Mouse (Mus musculus) right cerebral cortex, postnatal 14 days (tissue): ENCODE data around the gene Cdc34.
A peak's percentile ranks its signal among the peaks of the same experiment; 100 is the strongest.

Experiments
- DNase-seq: peaks from one replicate; pipeline ENCODE4 v3.0.0; 2022

The Cdc34 gene

GRCm38 (mm10) chr10:79681591-79682245 lies at the start of gene Cdc34:
TSS of gene Cdc34 (plus strand) at chr10:79682195.
- peak; percentile 99 for DNase-seq

DNA sequence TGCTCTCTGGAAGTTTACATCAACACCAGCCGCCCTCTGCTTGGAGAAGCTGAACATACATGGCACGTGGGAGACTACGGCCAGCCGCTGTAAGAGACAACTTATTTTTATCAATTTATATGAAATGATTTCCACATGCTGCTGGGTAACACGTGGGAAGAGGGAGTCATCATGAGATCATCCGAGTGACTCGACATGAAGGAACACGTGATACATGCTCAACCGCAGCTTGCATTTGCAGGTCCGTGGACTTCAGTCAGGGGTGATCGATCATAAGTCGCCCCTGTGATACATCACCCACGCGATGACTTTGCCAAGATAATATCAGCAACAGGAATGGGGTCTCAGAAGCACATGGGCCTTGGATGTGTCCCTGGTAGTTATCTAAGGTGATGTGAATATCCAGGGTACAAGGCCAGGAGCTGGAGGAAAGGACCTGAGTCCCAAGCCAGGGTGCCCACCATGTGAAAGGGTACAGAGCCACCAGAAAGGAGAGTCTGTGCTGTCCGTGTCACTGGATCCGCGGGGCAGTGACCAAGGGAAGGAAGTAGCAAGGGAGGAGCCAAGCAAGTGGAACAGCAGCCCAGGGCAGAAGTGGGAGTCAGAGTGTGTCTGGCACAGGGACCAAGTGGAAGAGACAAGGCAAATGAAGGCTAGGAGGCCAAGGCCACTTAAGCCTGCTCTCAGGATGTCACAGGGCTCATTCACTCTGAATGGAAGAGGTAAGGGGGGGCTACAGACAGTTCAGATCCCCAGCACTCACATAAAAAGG lies 48.8 kb upstream of the Cdc34 start:
- DNase-seq = no peak

DNA sequence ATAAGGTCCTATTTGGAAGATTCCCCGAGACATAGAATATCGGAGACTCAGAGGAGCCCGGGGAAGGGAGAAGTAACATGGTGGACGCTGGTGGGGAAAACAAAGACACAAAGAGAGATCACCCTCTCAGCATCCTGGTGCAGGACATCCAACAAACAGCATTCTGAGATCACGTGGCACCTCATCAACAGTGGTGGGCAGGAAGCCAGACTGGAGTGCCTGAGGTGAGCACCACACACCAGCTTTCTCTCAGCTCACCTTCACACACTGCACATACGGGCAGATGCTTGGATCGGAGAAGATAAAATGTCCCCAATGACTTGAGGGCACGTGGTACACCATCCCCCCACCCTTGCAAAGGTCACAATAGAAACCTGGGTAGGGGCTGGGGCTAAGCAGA lies 45.7 kb upstream of the Cdc34 start:
- no peak for DNase-seq

DNA sequence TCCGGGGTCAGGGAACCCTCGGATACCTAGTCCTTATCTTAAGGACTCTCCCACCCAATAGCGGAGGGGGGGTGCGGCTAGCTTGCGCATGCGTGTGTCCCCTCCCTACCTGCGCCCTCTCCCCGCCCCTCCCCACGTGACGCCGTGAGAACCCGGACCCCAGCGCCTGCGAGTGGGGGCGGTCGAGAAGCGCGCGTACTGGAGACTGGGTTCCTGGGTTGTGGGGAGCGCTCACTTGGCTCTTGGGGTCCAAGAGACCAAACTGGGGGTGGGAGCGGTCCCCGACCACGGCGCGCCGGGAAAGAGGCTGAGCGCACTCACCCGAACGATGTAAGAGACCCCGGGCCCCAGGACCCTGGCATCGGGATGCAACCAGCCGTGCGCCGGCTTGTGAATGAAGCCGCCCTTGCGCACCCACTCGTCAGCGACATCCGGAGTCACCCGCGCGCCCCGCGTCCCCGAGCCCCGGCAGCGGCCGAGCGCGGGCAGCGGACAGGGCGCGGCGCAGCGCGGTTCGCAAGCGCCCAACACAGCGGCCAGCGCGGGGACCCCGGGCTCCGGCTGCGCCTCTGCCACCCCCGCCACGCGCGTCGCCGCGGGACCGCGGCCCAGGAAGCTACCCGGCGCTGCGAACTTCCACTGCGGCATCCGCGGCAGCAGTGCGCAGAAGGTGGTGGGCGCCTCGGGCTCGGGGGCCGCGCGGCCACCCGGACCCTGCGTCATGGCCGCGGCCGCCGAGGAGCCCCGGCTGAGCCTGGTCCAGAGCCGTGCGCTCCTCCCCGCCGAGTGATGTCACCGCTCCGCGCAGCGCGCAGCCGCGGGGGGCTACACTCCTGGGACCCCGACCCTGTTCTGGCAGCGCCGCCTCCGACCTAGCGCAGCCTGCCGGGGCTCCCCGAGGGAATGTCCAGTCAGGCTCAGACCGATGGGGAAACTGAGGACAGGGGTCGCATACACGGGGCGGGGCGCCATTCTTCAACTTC lies 44.6 kb upstream of the Cdc34 start, which contains the start of gene Shc2:
Gene Shc2 (minus strand): TSS at position 791 of the 983 bp plus-strand sequence.
- peak; percentile 89 for DNase-seq

DNA sequence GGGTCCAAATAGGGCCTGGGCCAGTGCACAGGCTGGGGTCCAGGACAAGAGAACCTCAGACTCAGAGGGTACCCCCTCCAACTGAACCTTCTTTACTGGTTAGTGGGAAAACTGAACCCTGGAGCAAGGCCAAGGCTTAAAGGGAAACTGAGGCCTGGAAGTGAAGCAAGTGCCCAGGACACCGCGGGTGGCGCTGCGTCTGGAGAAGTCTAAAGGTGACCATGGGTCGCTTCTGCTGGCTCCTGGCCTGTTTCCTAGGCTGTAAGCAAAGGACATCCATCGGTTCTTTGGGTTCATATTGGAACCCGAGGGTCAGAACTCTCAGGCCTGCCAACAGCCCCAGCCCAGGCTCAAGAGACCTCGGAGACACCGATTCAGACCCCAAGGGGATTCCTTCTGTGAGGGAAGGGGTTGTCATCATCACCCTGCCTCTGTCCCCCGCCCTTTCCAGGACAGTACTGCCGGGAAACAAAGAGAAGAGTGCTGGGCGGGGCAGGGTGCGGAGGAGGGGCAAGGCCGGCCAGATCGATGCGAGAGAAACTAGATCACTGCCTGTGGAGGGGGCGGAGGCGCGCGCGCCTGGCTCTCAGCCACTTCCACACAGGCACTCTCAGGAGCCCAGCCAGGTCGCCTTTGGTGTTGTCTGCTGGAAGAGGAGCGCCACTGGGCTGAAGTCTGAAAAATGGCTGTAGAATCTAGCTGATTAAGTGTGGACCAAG lies 43.4 kb upstream of the Cdc34 start:
- DNase-seq = peak; percentile 53

- no peak for DNase-seq
Observed at GRCm38 (mm10) chr10:79645711-79646110, 36.3 kb upstream of the Cdc34 start, which contains the start of gene Odf3l2. TSS of gene Odf3l2 (minus strand) at chr10:79645738.

GRCm38 (mm10) chr10:79649070-79649751 lies 32.8 kb upstream of the Cdc34 start:
- DNase-seq = peak; percentile 83

- DNase-seq = no peak
Observed at GRCm38 (mm10) chr10:79652789-79653188, 29.2 kb upstream of the Cdc34 start.

- DNase-seq = no peak
Observed at GRCm38 (mm10) chr10:79654946-79655395, 27.0 kb upstream of the Cdc34 start.

DNA sequence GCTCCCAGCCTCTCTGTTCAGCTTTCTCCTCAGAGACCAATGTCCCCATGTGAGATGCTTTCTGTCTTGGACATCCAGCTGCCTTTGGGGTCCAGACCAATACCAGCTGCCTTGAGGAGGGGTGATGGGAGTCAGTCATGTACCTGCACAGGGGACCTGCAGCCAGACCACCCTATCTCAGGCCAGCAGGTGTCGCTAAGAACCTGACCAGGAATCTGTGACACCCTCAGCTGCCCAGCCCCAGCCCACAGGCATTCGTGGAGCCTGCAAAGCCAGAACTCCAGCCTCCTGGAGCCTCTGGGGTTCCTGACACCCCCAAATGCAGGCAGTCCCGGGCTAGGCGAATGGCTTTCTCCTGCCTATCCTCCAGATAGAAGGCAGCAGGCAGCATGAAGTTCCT lies 23.2 kb upstream of the Cdc34 start:
- no peak for DNase-seq

DNA sequence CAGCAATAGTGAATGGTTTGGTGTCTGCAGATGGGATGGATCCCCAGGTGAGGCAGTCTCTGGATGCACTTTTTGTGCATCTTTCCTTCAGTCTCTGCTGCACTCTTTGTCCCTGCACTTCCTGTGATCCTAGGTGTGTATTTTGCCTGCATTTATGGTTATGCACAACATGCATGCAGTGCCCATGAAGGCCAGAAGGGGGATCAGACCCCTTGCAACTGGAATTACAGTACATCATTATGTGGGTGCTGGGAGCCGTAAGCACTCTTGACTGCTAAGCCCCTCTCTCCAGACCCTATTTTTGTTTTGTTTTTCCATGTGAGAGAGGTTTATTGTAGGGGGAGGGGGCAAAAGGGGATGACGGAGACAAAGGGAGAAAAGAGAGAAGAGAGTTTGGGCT lies 21.7 kb upstream of the Cdc34 start:
- no peak for DNase-seq

- DNase-seq = no peak
Observed at GRCm38 (mm10) chr10:79661861-79662260, 20.1 kb upstream of the Cdc34 start.

DNA sequence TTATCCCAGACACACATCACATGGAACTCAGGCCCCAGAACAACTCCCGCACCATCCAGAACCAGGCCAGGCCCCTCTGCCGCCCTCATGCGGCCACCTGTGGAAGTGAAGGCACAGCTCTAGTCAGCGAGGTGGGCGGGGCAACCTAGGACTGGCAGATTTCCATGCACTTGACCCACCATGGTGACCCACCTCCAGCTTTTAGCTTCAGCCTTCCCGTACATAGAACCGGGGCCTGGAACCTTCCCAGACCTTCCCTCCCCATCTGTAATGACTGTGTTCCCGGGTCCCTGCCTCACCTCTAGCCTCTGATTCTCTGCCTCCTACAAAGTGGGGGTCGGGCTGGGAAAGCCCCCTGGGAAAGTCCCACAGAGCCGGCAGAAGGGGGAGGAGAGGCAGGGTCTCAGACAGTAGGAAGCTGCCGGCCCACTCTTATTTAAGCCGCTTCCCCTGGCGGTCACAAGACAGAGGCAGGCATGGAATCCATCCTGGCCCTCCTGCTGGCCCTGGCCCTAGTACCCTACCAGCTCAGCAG lies 17.8 kb upstream of the Cdc34 start, which contains the start of gene Madcam1:
Gene Madcam1 (plus strand): TSS at position 429 of the 535 bp plus-strand sequence.
- DNase-seq = peak; percentile 68

DNA sequence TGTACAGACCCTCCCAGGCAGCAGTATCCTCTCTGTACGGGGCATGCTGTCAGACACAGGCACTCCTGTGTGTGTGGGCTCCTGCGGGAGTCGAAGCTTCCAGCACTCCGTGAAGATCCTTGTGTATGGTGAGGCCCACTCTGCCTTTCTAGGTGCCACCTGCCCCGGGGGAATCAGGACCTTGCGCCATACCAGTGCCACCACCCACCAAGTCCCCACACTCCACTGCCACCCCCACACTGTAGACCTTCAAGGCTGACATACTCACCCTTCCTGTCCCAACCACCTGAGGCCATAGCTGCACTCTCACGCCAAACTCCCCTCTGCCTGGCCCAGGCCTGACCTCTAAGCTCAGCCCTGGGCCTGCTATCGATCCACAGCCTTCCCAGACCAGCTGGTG lies 16.9 kb upstream of the Cdc34 start:
- DNase-seq = no peak

GRCm38 (mm10) chr10:79666493-79666892 lies 15.5 kb upstream of the Cdc34 start:
- no peak for DNase-seq

GRCm38 (mm10) chr10:79668076-79668475 lies 13.9 kb upstream of the Cdc34 start:
- DNase-seq = no peak

- DNase-seq = peak; percentile 85
Observed at GRCm38 (mm10) chr10:79668771-79669575, 13.0 kb upstream of the Cdc34 start, which contains the start of gene Tpgs1. TSS of gene Tpgs1 (plus strand) at chr10:79669369.

GRCm38 (mm10) chr10:79669576-79670057 lies 12.4 kb upstream of the Cdc34 start:
- DNase-seq = peak; percentile 81

DNA sequence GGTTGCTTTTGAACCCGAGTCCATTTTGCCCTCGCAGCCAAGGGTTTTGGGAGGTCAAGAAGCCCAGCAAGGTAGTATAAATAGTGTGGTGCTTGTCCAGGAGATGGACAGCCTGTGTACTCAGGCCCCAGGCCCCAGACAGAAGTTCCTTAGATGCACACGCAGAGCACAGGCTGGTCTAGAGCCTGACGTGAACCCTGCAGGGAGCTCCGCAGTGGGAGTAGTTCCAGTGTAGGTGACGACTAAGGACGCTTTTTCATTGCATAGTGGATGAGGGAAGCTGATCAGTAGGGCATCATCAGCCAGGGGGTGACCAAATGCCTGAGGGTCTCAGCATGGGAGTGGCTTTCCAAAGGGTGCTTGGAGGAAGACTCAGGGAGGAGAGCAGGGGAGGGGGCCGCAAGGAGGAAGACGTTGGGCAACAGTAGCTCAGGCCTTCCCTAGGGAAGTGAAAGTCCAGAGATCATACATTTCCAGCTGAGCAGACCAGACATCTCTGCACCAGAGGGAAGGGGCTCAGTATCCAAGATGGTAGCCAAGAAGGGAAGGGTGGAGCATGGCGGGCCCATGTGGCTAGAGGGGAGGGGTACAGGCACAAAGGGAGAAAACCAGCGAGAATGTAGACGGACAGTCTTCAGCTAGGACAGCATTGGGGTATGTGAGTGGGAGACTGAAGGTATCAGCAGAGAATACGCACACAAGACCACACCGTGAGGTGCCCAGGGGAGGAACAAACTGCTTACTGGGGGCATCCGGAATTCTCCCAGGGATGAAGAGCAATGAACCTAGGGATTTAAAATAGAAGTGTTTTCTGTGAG lies 11.7 kb upstream of the Cdc34 start:
- no peak for DNase-seq
